Mouse (Mus musculus): ENCODE measurements around the gene Rps6kc1.

DNA sequence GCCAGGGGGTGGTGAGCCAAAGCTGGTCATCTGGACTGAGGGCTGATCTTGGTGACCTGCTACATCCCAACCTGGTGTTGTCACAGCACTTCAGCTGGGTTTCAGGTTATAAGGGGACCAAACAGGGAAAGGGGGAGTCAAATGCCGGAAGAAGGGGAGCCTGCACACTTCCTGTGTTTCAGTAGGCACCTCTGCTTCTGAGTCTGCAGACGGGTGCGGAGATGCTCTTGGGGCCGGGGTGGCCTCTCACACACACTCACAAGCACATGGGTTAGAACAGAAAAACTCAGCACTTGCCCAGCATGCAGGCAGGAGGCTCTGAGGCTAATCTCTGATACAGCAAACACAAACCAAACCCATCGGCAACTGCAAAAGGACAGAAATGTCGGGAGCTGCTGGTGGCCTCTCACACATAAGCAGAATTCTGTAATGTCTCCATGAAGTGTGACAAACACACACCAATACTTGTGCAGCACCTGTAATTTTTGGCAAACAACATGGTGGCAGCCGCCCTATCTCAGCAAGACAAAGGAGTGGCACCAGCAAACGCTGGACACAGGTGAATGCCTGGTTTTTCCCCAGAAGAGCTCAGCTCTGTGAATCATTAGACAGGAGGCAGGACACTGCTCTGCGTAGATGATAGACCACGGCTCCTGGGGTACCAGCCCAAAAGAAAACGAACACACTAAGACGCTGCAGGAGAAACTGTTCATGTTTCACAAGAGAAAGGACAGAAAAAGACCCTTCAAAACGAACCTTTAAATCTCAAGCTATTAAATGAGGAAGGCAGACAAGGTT is 139.3 kb downstream of the Rps6kc1 start:
- TF ChIP-seq CTCF (IDR thresholded peaks at IDR 0.05; ENCODE audit: low read depth, low read length) (no peak), POLR2A (IDR thresholded peaks at IDR 0.05; ENCODE audit: extremely low read depth, insufficient read depth, low read length) (no peak)

Data from liver, adult 2 months (tissue).